Mouse (Mus musculus): ENCODE data around the gene Fam206a.

DNA sequence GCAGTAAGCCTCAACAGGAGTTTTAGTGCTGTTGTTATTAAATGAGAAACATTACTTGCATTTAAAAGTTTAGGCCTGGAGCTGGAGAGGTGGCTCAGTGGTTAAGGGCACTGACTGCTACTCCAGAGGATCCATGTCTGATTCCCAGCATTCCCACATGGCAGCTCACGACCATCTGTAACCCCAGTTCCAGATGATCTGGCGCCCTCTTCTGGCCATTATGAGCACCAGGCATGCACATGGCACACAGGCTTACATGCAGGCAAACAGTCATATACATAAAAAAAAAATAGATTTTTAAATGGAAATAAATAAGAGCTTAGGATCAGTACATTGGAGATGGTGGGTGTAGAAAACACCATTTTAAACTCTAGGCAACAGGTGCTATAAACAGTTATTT is 41.8 kb downstream of the Fam206a start:
- no peak for TF ChIP-seq POLR2A (IDR thresholded peaks at IDR 0.05; ENCODE audit: extremely low read depth, insufficient read depth, low read length)
- TF ChIP-seq CTCF (IDR thresholded peaks at IDR 0.05; ENCODE audit: low read depth, low read length): 0 out of 2 replicates have a peak, but pooled peaks have one; percentile 18
